Comparison of ENCODE assay signal across 10 mouse cellular contexts in genomic region chr9:44495810-44496344, GRCm38 (mm10). TPM values are rescaled to one million over a fixed set of nuclear protein-coding genes. Genes with fewer than 3 reads are reported as not detected.
DNase-seq lines count a peak whose midpoint lies in the region; ATAC-seq lines count a peak whose summit lies in the region.
"Had no signal": no experiment of that assay in that cellular context is flagged by ENCODE, and none has a peak within 500 bp of the region (broad histone marks: within the 10 kb centered on the region; RNA-seq: fewer than 3 reads in every experiment).

No protein-coding gene starts in this region.

- H3K27me3 ChIP-seq in heart, embryonic 15.5 days: no peaks in the 10 kb centered on the region
- H3K27me3 ChIP-seq in heart, embryonic 11.5 days (ENCODE audit: control insufficient read depth, insufficient read depth, low read length): no peaks in the 10 kb centered on the region
- no peaks in the 10 kb centered on the region for H3K27me3 ChIP-seq in lung, embryonic 15.5 days
- no peaks in the 10 kb centered on the region for H3K27me3 ChIP-seq in stomach, embryonic 16.5 days (ENCODE audit: control insufficient read depth, insufficient read depth, low read length)
- H3K27me3 ChIP-seq: neural tube, embryonic 12.5 days had no signal

- peaks cover 99% of the 10 kb centered on the region for H3K4me1 ChIP-seq in heart, embryonic 15.5 days (replicated peaks)
- peaks cover 87% of the 10 kb centered on the region for H3K4me1 ChIP-seq in heart, embryonic 11.5 days (ENCODE audit: control insufficient read depth, insufficient read depth, low read length)
- peaks cover 97% of the 10 kb centered on the region for H3K4me1 ChIP-seq in lung, embryonic 15.5 days
- H3K4me1 ChIP-seq in stomach, embryonic 16.5 days (ENCODE audit: control insufficient read depth, insufficient read depth, low read length): peaks cover 88% of the 10 kb centered on the region

- H3K27ac ChIP-seq in heart, embryonic 15.5 days: peak overlapping the region; percentile 99
- H3K27ac ChIP-seq in heart, embryonic 11.5 days (ENCODE audit: low read depth, low read length): no peak overlapping the region
- H3K27ac ChIP-seq in lung, embryonic 15.5 days: peak overlapping the region; percentile 98
- peak overlapping the region; percentile 77 for H3K27ac ChIP-seq in stomach, embryonic 16.5 days (ENCODE audit: low read length)
- H3K27ac ChIP-seq: neural tube, embryonic 12.5 days had no signal

- H3K4me2 ChIP-seq in heart, embryonic 15.5 days: no peak overlapping the region
- no peak overlapping the region for H3K4me2 ChIP-seq in heart, embryonic 11.5 days
- no peak overlapping the region for H3K4me2 ChIP-seq in lung, embryonic 15.5 days
- H3K4me2 ChIP-seq in stomach, embryonic 16.5 days (ENCODE audit: low read depth, low read length): no peak overlapping the region
- H3K4me2 ChIP-seq: midbrain, embryonic 11.5 days; neural tube, embryonic 12.5 days had no signal

- no peak for DNase-seq in lung, postnatal 36 days
- DNase-seq in induced T-regulatory cell, adult 2 months (ENCODE audit: low read depth): peak; percentile 60

- H3K4me3 ChIP-seq in heart, embryonic 15.5 days: no peak overlapping the region
- H3K4me3 ChIP-seq in heart, embryonic 11.5 days (ENCODE audit: low read depth, low read length): no peak overlapping the region
- H3K4me3 ChIP-seq in lung, embryonic 15.5 days: no peak overlapping the region
- H3K4me3 ChIP-seq in stomach, embryonic 16.5 days (replicated peaks; ENCODE audit: low read length): no peak overlapping the region
- H3K4me3 ChIP-seq: neural tube, embryonic 12.5 days had no signal

- no peaks in the 10 kb centered on the region for H3K9me3 ChIP-seq in heart, embryonic 15.5 days (replicated peaks)
- H3K9me3 ChIP-seq in heart, embryonic 11.5 days (replicated peaks; ENCODE audit: control insufficient read depth, low read length): no peaks in the 10 kb centered on the region
- no peaks in the 10 kb centered on the region for H3K9me3 ChIP-seq in lung, embryonic 15.5 days
- no peaks in the 10 kb centered on the region for H3K9me3 ChIP-seq in stomach, embryonic 16.5 days (replicated peaks; ENCODE audit: control insufficient read depth, low read length)
- H3K9me3 ChIP-seq: neural tube, embryonic 12.5 days had no signal

- no peak overlapping the region for H3K9ac ChIP-seq in heart, embryonic 15.5 days
- H3K9ac ChIP-seq in heart, embryonic 11.5 days (ENCODE audit: low read depth, low read length): no peak overlapping the region
- H3K9ac ChIP-seq in lung, embryonic 15.5 days: no peak overlapping the region
- no peak overlapping the region for H3K9ac ChIP-seq in stomach, embryonic 16.5 days (ENCODE audit: low read length)

- H3K36me3 ChIP-seq in heart, embryonic 15.5 days: peaks cover 6% of the 10 kb centered on the region; the same call in 1 of the 2 replicates
- no peaks in the 10 kb centered on the region for H3K36me3 ChIP-seq in heart, embryonic 11.5 days (ENCODE audit: control insufficient read depth, insufficient read depth, low read length)
- H3K36me3 ChIP-seq in lung, embryonic 15.5 days: 0 out of 2 replicates have a peak, but pooled peaks cover 4% of the 10 kb centered on the region
- no peaks in the 10 kb centered on the region for H3K36me3 ChIP-seq in stomach, embryonic 16.5 days (ENCODE audit: control insufficient read depth, insufficient read depth, low read length)

- WGBS in heart, embryonic 15.5 days: 82% methylated on average over 10 of the region's 10 CpGs
- 82% methylated on average over 10 of the region's 10 CpGs for WGBS in heart, embryonic 11.5 days (ENCODE audit: insufficient replicate concordance)
- 52% methylated on average over 10 of the region's 10 CpGs for WGBS in lung, embryonic 15.5 days
- WGBS in stomach, embryonic 16.5 days: 65% methylated on average over 10 of the region's 10 CpGs

- no peak for ATAC-seq in heart, embryonic 15.5 days (replicated peaks; ENCODE audit: insufficient number of reproducible peaks, insufficient read depth, low FRiP score, low read depth)
- no peak for ATAC-seq in heart, embryonic 11.5 days (replicated peaks; ENCODE audit: insufficient number of reproducible peaks, low FRiP score, low TSS enrichment)
- no peak for ATAC-seq in lung, embryonic 15.5 days (ENCODE audit: borderline replicate concordance, extremely low read depth, low FRiP score, low TSS enrichment)
- ATAC-seq in stomach, embryonic 16.5 days (ENCODE audit: insufficient read depth, low FRiP score): no peak
- no peak for ATAC-seq in inflammation-experienced regulatory T-cells, adult 6 months

RNA-seq across cellular contexts. Expression of gene Bcl9l, which starts 13.3 kb away (rescaled TPM):
- 9.1 and 12.6 TPM in 2 replicates for polyA plus RNA-seq in heart, embryonic 15.5 days (2015; fragmentation: Nextera tagmentation; extraction: Ambion mirVana)
- 8.7 and 9.3 TPM in 2 replicates for polyA plus RNA-seq in heart, embryonic 11.5 days (2014; fragmentation: Nextera tagmentation; extraction: Ambion mirVana)
- 17.1 and 17.3 TPM in 2 replicates for polyA plus RNA-seq in lung, embryonic 15.5 days (2015; fragmentation: Nextera tagmentation; extraction: Ambion mirVana)
- polyA plus RNA-seq in stomach, embryonic 16.5 days (2015; fragmentation: Nextera tagmentation; extraction: Ambion mirVana): 9.0 and 10.6 TPM in 2 replicates
- 10 to 100 TPM; 11.1 to 12.4 (median 12.2) TPM for polyA plus RNA-seq in inflammation-experienced regulatory T-cells, adult 6 months (2017; shearing (Covaris generic))

RNA-seq across cellular contexts. Expression of gene Upk2, which starts 41.1 kb away (rescaled TPM):
- 0.63 TPM in 1 of 2 replicates, not detected in the other for polyA plus RNA-seq in heart, embryonic 15.5 days (2015; fragmentation: Nextera tagmentation; extraction: Ambion mirVana)
- 0.14 TPM in 1 of 2 replicates, not detected in the other for polyA plus RNA-seq in heart, embryonic 11.5 days (2014; fragmentation: Nextera tagmentation; extraction: Ambion mirVana)
- 1.3 and 1.5 TPM in 2 replicates for polyA plus RNA-seq in lung, embryonic 15.5 days (2015; fragmentation: Nextera tagmentation; extraction: Ambion mirVana)
- 31.1 and 39.0 TPM in 2 replicates for polyA plus RNA-seq in stomach, embryonic 16.5 days (2015; fragmentation: Nextera tagmentation; extraction: Ambion mirVana)
- polyA plus RNA-seq in inflammation-experienced regulatory T-cells, adult 6 months (2017; shearing (Covaris generic)): not detected
- polyA plus RNA-seq: liver, adult 2 months; midbrain, embryonic 11.5 days had no signal

RNA-seq across cellular contexts. Expression of gene Foxr1, which starts 54.9 kb away (rescaled TPM):
- polyA plus RNA-seq in heart, embryonic 15.5 days (2015; fragmentation: Nextera tagmentation; extraction: Ambion mirVana): not detected in 2 replicates
- polyA plus RNA-seq in heart, embryonic 11.5 days (2014; fragmentation: Nextera tagmentation; extraction: Ambion mirVana): not detected in 2 replicates
- polyA plus RNA-seq in lung, embryonic 15.5 days (2015; fragmentation: Nextera tagmentation; extraction: Ambion mirVana): not detected in 2 replicates
- not detected in 2 replicates for polyA plus RNA-seq in stomach, embryonic 16.5 days (2015; fragmentation: Nextera tagmentation; extraction: Ambion mirVana)
- under 1 TPM in 2 of 3 experiments, not detected in 1; 0.17 to 0.72 TPM for polyA plus RNA-seq in inflammation-experienced regulatory T-cells, adult 6 months (2017; shearing (Covaris generic))
- polyA plus RNA-seq: liver, adult 2 months; midbrain, embryonic 11.5 days; neural tube, embryonic 12.5 days had no signal

Comparison
In these comparisons a context has a peak if more than half of its experiments do, and no peak if none do; other contexts are left out.
1. RNA of gene Upk2, which starts 41.1 kb away (polyA plus RNA-seq): 31.1 to 39.0 TPM in stomach, embryonic 16.5 days; 1.3 to 1.5 TPM in lung, embryonic 15.5 days, 0.14 TPM in heart, embryonic 11.5 days, 0.63 TPM in heart, embryonic 15.5 days and not detected in inflammation-experienced regulatory T-cells, adult 6 months; every median in the first group is over 10 times any median in the second.